Mouse (Mus musculus) frontal cortex, adult 2 months (tissue): ENCODE data around the gene Gm2916. TPM values are rescaled to one million over a fixed set of nuclear protein-coding genes. Genes with fewer than 3 reads are reported as not detected.
"Not testable (repeated sequence)": the region's sequence is repeated elsewhere in the genome, so short reads cannot be mapped to it uniquely, and the experiment has no call there.

ENCODE experiments used
- DNase-seq, 2 experiments: peaks; one replicate each; pipeline ENCODE4 v3.0.0; 2022; ENCODE audit warnings: low spot score in 1 of 2; ENCODE audit errors: extremely low spot score in 1 of 2
- polyA plus RNA-seq: library from polyadenylated mRNA; depleted of rRNA; stranded (reverse); fragments of >200 nt; gene quantifications from 2 replicates; pipeline ENCODE4 v1.2.3, GENCODE M21; 2012; rRNA removed

Gene Gm2916
- polyA plus RNA-seq = 0.29 and 0.30 TPM in 2 replicates

DNA sequence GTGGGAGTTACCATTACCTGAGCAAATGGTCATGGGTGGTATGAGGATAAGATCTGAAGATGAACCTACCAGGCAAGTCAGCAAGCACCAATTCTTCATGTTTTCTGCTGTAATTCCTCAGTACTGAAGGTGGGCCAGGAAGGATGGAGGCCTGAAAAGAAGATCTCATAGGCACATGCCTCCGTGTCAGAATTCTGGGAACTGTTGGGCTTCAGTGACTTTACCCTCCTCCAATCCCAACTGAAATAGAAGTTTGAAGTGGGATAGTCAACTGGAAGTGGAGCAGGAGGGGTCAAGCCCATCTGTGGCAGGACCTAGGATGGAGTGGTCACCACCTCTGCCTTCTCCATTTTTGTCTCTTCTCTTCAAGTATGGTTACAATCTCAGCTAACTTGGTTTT lies at the start of gene Gm2916:
TSS of gene Gm2916 (plus strand) at position 301 of the 400 bp plus-strand sequence.
- not testable (repeated sequence) for DNase-seq

DNA sequence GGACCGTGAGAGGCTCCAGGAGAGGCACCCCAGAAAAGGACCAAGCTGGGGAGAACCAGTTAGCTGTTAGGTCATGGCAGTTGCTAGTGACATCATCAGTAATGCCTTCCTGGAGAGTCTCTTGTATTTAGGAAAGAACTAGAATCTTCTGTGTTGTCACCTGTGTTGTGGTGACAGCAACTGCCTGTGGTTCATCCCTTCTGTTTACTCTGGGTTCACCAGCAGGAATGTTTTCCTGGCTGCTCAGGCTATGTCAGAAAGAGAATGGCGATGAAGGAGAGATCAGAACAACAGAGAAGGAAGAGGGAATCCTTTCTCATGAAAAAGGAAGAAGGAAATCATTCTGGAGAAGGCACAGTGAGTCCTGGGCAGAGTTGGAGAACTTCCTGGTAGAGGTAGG lies 38.0 kb upstream of the Gm2916 start, which contains the start of gene Gm3033:
TSS of gene Gm3033 (plus strand) at position 301 of the 400 bp plus-strand sequence.
- not testable (repeated sequence) for DNase-seq

DNA sequence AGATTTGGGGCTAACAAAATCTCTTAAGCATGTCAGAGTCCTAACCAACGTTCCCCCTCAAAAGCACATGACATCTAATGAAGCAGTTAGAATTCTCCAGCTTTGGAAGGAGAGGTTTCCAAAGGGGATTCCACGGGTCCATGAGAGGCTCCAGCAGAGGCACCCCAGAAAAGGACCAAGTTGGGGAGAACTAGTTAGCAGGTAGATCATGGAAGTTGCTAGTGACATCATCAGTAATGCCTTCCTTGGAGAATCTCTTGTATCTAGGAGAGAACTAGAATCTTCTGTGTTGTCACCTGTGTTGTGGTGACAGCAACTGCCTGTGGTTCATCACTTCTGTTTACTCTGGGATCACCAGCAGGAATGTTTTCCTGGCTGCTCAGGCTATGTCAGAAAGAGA lies 47.5 kb downstream of the Gm2916 start, which contains the start of gene Gm3029:
TSS of gene Gm3029 (plus strand) at position 301 of the 400 bp plus-strand sequence.
- DNase-seq = not testable (repeated sequence)

DNA sequence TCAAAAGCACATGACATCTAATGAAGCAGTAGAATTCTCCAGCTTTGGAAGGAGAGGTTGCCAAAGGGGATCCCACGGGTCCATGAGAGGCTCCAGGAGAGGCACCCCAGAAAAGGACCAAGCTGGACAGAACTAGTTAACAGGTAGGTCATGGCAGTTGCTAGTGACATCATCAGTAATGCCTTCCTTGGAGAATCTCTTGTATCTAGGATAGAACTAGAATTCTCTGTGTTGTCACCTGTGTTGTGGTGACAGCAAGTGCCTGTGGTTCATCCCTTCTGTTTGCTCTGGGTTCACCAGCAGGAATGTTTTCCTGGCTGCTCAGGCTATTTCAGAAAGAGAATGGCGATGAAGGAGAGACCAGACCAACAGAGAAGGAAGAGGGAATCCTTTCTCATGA lies 79.3 kb downstream of the Gm2916 start, which contains the start of gene Gm3095:
TSS of gene Gm3095 (plus strand) at position 301 of the 400 bp plus-strand sequence.
- not testable (repeated sequence) for DNase-seq

Other genes starting within 250 kb of the Gm2916 start
- gene Gm3012, start 249.7 kb upstream of the Gm2916 start, polyA plus RNA-seq = not detected in 2 replicates
- 0.95 and 1.3 TPM in 2 replicates for gene Gm3020, start 232.1 kb upstream of the Gm2916 start, polyA plus RNA-seq
- gene Gm3043, start 195.4 kb upstream of the Gm2916 start, polyA plus RNA-seq = not detected in 2 replicates
- gene Gm3002, start 74.1 kb upstream of the Gm2916 start, polyA plus RNA-seq = 1.4 TPM in 2 replicates
- not detected in 2 replicates for gene Gm3033, start 37.9 kb upstream of the Gm2916 start, polyA plus RNA-seq
- gene Gm3029, start 47.6 kb downstream of the Gm2916 start, polyA plus RNA-seq = not detected in 2 replicates
- gene Gm3095, start 79.4 kb downstream of the Gm2916 start, polyA plus RNA-seq = 0.18 and 0.44 TPM in 2 replicates
- gene Gm3099, start 114.2 kb downstream of the Gm2916 start, polyA plus RNA-seq = not detected in 2 replicates
- gene Gm5796, start 139.8 kb downstream of the Gm2916 start, polyA plus RNA-seq = 0.29 and 0.50 TPM in 2 replicates
- gene Gm3115, start 199.9 kb downstream of the Gm2916 start, polyA plus RNA-seq = not detected in 2 replicates
- gene Gm8108, start 226.4 kb downstream of the Gm2916 start, polyA plus RNA-seq = 0.71 and 0.86 TPM in 2 replicates